Mouse (Mus musculus) neural tube, embryonic 13.5 days (tissue): ENCODE measurements around the gene Tspan33. TPM values are rescaled to one million over a fixed set of nuclear protein-coding genes. Genes with fewer than 3 reads are reported as not detected.

Experiments
- ATAC-seq: fragments of 200-750 bp; cut with Nextera tagmentation; 2 replicates; pipeline ENCODE4 v1.8.0; 2017; ENCODE audit warnings: low read depth, mild to moderate bottlenecking, moderate TSS enrichment, moderate library complexity
- H3K27ac ChIP-seq: fragments of 300-500 bp; sonication (generic); replicated peaks from 2 replicates; pipeline ENCODE4 v1.5.1; 2015; ENCODE audit warnings: moderate library complexity, mild to moderate bottlenecking, inconsistent platforms
- H3K27me3 ChIP-seq: fragments of 300-500 bp; sonication (generic); 2 replicates; pipeline ENCODE4 v1.6.1; 2015; ENCODE audit warnings: mild to moderate bottlenecking, inconsistent platforms
- H3K36me3 ChIP-seq: fragments of 300-500 bp; sonication (generic); 2 replicates; pipeline ENCODE4 v1.6.1; 2015; ENCODE audit warnings: mild to moderate bottlenecking, inconsistent platforms
- H3K4me1 ChIP-seq: fragments of 300-500 bp; sonication (generic); replicated peaks from 2 replicates; pipeline ENCODE4 v1.6.1; 2015; ENCODE audit warnings: inconsistent platforms
- H3K4me2 ChIP-seq: fragments of 300-500 bp; sonication (generic); 2 replicates; pipeline ENCODE4 v1.6.1; 2015; ENCODE audit warnings: inconsistent platforms, mild to moderate bottlenecking, moderate library complexity
- H3K4me3 ChIP-seq: fragments of 300-500 bp; sonication (generic); 2 replicates; pipeline ENCODE4 v1.5.1; 2015; ENCODE audit warnings: mild to moderate bottlenecking, inconsistent platforms
- H3K9ac ChIP-seq: fragments of 300-500 bp; sonication (generic); 2 replicates; pipeline ENCODE4 v1.6.1; 2015; ENCODE audit warnings: moderate library complexity, mild to moderate bottlenecking, inconsistent platforms
- H3K9me3 ChIP-seq: fragments of 300-500 bp; sonication (generic); 2 replicates; pipeline ENCODE4 v1.6.1; 2016; ENCODE audit warnings: inconsistent platforms
- WGBS: fragments of 180-500 bp; shearing (Covaris S2); methylation state at CpG from one replicate; pipeline ENCODE4 v1.1.7; 2015; 5-methylcytosine and 5-hydroxymethylcytosine counted together
- polyA plus RNA-seq: library from polyadenylated mRNA; unstranded; fragments of >200 nt; fragmentation: Nextera tagmentation; extraction: Ambion mirVana; gene quantifications from 2 replicates; pipeline ENCODE4 v1.2.1, GENCODE M21; 2015

Gene Tspan33
- polyA plus RNA-seq, 1 experiment from 2014 or later = 5.6 TPM

DNA sequence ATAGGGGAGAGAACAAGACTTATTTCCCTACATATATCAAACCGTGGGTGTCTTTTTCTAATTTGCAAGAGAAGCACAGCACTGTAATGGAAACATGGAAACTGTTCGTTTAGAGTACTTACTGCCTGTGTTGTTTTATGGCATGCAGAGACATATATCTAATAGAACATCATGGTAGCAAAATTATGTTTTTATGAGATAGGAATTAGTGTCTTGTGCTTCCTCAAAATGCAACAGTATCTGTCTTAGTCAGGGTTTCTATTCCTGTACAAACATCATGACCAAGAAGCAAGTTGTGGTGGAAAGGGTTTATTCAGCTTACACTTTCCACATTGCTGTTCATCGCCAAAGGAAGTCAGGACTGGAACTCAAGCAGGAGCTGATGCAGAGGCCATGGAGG is 8.1 kb downstream of the Tspan33 start:
- 86% methylated on average over 3 of the region's 3 CpGs for WGBS
- no peak overlapping the region for H3K9ac ChIP-seq
- no peak overlapping the region for H3K27ac ChIP-seq
- no peak overlapping the region for H3K4me3 ChIP-seq
- peaks cover 8% of the 10 kb centered on the region for H3K27me3 ChIP-seq
- no peaks in the 10 kb centered on the region for H3K9me3 ChIP-seq
- H3K4me2 ChIP-seq = no peak overlapping the region
- no peaks in the 10 kb centered on the region for H3K4me1 ChIP-seq
- no peaks in the 10 kb centered on the region for H3K36me3 ChIP-seq
- ATAC-seq = no peak

- H3K4me3 ChIP-seq = no peak overlapping the region
- no peak overlapping the region for H3K9ac ChIP-seq
- H3K4me2 ChIP-seq = no peak overlapping the region
- H3K36me3 ChIP-seq = no peaks in the 10 kb centered on the region
- no peaks in the 10 kb centered on the region for H3K9me3 ChIP-seq
- 93% methylated on average over 5 of the region's 5 CpGs for WGBS
- H3K27me3 ChIP-seq = peaks cover 8% of the 10 kb centered on the region
- H3K27ac ChIP-seq = no peak overlapping the region
- peaks cover 15% of the 10 kb centered on the region for H3K4me1 ChIP-seq
- no peak for ATAC-seq
Observed at GRCm38 (mm10) chr6:29704143-29704542, 10.1 kb downstream of the Tspan33 start.

- no peak overlapping the region for H3K9ac ChIP-seq
- WGBS = 2% methylated on average over 2 of the region's 2 CpGs
- H3K27ac ChIP-seq = no peak overlapping the region
- H3K36me3 ChIP-seq = no peaks in the 10 kb centered on the region
- ATAC-seq = peak; percentile 83
- H3K9me3 ChIP-seq = no peaks in the 10 kb centered on the region
- no peak overlapping the region for H3K4me2 ChIP-seq
- peaks cover 13% of the 10 kb centered on the region for H3K27me3 ChIP-seq
- no peak overlapping the region for H3K4me3 ChIP-seq
- peaks cover 23% of the 10 kb centered on the region for H3K4me1 ChIP-seq
Observed at GRCm38 (mm10) chr6:29707902-29708301, 13.9 kb downstream of the Tspan33 start.

DNA sequence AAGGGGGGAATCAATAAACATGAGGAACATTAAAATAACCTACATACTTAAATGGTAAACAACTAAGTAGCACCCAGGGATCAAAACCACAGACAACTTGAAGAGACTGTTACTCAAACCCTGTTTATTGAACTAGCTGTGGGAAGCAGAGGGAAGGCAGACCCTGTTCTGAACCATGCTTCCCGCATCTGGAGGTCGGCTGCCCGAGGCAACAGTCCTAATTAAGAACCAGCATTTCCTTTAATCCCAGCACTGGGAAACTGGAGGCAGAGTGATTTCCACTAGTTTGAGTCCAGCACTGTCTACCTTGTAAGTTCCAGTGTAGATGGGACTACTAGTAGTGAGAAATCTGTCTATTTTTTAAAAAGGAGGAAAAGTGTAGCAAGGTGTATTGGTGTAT is 17.3 kb downstream of the Tspan33 start:
- Histone ChIP-seq H3K9me3 (no peaks in the 10 kb centered on the region), H3K4me1 (peaks cover 23% of the 10 kb centered on the region), H3K4me3 (no peak overlapping the region), H3K9ac (no peak overlapping the region), H3K4me2 (no peak overlapping the region), H3K36me3 (no peaks in the 10 kb centered on the region), H3K27ac (no peak overlapping the region), H3K27me3 (peaks cover 5% of the 10 kb centered on the region; the same call in 1 of the 2 replicates)
- no peak for ATAC-seq
- WGBS = 67% methylated on average over 3 of the region's 3 CpGs

DNA sequence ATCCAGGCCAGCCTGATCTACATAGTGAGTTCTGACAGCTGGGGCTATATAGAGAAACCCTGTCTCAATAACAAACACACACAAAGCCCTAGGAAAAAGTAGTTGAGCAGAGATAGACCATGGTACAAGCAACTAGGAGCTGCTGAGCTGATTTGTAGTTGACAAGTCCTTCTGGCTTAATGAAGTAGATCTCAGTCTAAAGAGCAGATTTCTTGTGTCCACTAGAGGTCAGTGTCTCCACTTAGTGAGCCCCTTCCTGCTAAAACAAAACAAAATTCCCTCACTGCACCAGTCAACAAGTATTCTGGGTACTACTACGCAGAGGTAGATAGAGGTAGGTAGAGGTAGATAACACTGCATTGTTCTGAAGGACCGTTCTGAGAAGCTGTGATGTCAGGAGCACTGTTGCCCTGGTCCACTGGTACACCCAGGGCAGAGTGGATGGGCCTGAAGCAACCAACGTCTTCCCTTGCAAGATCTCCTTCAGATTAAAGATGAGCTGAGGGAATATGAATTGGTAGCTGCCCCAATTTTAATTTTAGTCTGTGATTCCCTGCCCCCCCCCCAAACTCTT is 18.1 kb downstream of the Tspan33 start:
- no peaks in the 10 kb centered on the region for H3K36me3 ChIP-seq
- WGBS = 51% methylated on average over 3 of the region's 3 CpGs
- no peak overlapping the region for H3K4me2 ChIP-seq
- H3K4me1 ChIP-seq = peaks cover 23% of the 10 kb centered on the region
- peaks cover 5% of the 10 kb centered on the region for H3K27me3 ChIP-seq
- no peak overlapping the region for H3K9ac ChIP-seq
- no peak overlapping the region for H3K27ac ChIP-seq
- peak; percentile 40; the same call in 1 of the 2 replicates for ATAC-seq
- H3K4me3 ChIP-seq = no peak overlapping the region
- H3K9me3 ChIP-seq = no peaks in the 10 kb centered on the region

GRCm38 (mm10) chr6:29716624-29717365 is 22.8 kb downstream of the Tspan33 start:
- Histone ChIP-seq H3K27me3 (peaks cover 10% of the 10 kb centered on the region), H3K4me1 (peaks cover 24% of the 10 kb centered on the region), H3K4me2 (no peak overlapping the region), H3K4me3 (no peak overlapping the region), H3K27ac (no peak overlapping the region), H3K9me3 (no peaks in the 10 kb centered on the region), H3K36me3 (no peaks in the 10 kb centered on the region), H3K9ac (no peak overlapping the region)
- 83% methylated on average over 10 of the region's 10 CpGs for WGBS
- no peak for ATAC-seq

GRCm38 (mm10) chr6:29717541-29717940 is 23.5 kb downstream of the Tspan33 start:
- Histone ChIP-seq H3K9me3 (no peaks in the 10 kb centered on the region), H3K36me3 (no peaks in the 10 kb centered on the region), H3K4me1 (peaks cover 24% of the 10 kb centered on the region), H3K27me3 (peaks cover 11% of the 10 kb centered on the region), H3K9ac (no peak overlapping the region), H3K4me3 (no peak overlapping the region), H3K27ac (peak overlapping the region; percentile 19; the same call in 1 of the 2 replicates), H3K4me2 (peak overlapping the region; percentile 56)
- 0 out of 2 replicates have a peak, but pooled peaks have one; percentile 7 for ATAC-seq
- WGBS = 64% methylated on average over 10 of the region's 10 CpGs

DNA sequence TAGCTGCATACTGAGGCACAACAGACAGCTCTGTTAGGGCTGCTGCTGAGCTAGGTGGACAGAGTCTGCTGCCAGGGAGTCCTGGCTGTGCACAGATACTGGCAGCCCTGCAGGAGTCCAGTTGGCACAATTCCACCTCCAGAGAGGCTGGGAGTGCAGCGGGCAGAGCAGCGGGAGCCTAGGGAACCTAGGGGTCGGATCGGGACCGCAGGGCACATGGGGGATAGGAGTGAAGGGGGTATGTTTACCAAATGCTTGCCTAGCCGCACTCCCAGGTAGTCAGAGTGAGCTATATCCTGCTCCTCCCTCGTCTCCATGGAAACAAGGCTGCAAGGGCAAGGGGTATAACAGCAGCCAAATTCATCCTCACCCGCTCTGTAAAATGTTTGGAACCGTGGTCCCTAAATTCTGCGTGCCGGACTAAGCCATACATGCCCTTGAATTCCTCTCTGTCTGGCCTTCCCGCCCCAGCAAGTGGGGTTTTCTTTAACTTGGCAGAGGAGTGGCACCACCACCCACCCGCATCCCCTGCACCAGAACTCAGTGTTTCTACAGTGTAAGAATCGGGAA is 24.0 kb downstream of the Tspan33 start:
- 19% methylated on average over 14 of the region's 14 CpGs for WGBS
- ATAC-seq = peak; percentile 72
- H3K27me3 ChIP-seq = peaks cover 11% of the 10 kb centered on the region
- H3K36me3 ChIP-seq = no peaks in the 10 kb centered on the region
- H3K4me3 ChIP-seq = no peak overlapping the region
- H3K9me3 ChIP-seq = no peaks in the 10 kb centered on the region
- H3K9ac ChIP-seq = no peak overlapping the region
- H3K4me1 ChIP-seq = peaks cover 24% of the 10 kb centered on the region
- peak overlapping the region; percentile 19; the same call in 1 of the 2 replicates for H3K27ac ChIP-seq
- H3K4me2 ChIP-seq = peak overlapping the region; percentile 56

- H3K9ac ChIP-seq = peak overlapping the region; percentile 38
- peaks cover 24% of the 10 kb centered on the region for H3K4me1 ChIP-seq
- no peak overlapping the region; the same call in 1 of the 2 replicates for H3K27ac ChIP-seq
- WGBS = 2% methylated on average over 15 of the region's 15 CpGs
- ATAC-seq = peak; percentile 57
- H3K9me3 ChIP-seq = no peaks in the 10 kb centered on the region
- H3K4me3 ChIP-seq = peak overlapping the region; percentile 31
- peak overlapping the region; percentile 56 for H3K4me2 ChIP-seq
- no peaks in the 10 kb centered on the region for H3K36me3 ChIP-seq
- H3K27me3 ChIP-seq = peaks cover 11% of the 10 kb centered on the region
Observed at GRCm38 (mm10) chr6:29718894-29719329, 24.9 kb downstream of the Tspan33 start.

DNA sequence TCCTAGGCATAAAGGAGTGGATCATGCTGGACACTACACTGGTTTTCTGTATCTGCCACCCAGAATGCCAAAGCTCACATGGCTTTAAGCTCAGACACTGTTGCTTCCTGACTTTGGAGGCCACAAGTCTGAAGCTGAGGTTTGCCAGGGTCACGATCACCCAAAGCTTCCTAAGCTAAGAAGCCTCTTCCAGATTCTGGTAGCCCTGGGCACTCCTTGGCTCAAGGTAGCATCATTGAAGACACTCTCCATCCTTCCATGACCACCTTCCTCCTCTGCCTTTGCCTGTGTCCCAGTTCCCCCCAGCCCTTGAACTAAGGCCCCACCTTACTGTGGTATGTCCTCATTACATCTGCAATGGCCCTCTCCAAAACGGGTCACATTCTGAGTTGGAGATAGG is 27.9 kb downstream of the Tspan33 start:
- Histone ChIP-seq H3K4me2 (no peak overlapping the region), H3K9me3 (no peaks in the 10 kb centered on the region), H3K36me3 (no peaks in the 10 kb centered on the region), H3K27me3 (peaks cover 11% of the 10 kb centered on the region), H3K4me3 (no peak overlapping the region), H3K27ac (no peak overlapping the region), H3K4me1 (peaks cover 24% of the 10 kb centered on the region), H3K9ac (no peak overlapping the region)
- WGBS = 83% methylated on average over 2 of the region's 2 CpGs
- no peak for ATAC-seq

DNA sequence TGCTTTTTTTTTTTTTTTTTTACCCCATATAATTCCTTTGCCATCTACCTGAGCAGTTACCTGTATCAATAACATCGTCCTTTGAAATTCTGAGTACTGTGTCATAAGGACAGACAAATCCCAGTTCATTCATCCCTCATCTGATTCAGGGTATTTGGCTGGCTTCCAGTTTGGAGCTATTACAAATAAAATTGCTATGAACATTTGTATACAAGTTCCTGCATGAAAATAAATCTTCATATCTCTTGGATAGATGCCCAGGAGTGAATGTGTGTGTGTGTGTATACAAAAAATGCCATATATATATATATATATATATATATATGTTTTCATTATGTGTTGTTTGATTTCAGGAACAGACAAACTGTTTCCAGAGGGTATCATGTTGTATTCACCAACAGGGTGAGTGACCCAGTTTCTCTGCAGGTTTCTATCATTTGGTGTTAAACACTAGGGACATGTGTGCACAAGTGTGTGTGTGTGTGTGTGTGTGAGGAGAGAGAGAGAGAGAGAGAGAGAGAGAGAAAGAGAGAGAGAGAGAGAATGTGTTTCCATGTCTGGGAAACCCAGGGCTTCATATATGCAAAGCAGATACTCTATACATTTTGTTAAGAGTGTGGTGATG is 32.7 kb downstream of the Tspan33 start:
- Histone ChIP-seq H3K9ac (no peak overlapping the region), H3K27me3 (0 out of 2 replicates have a peak, but pooled peaks cover 1% of the 10 kb centered on the region), H3K36me3 (no peaks in the 10 kb centered on the region), H3K4me2 (no peak overlapping the region), H3K4me3 (no peak overlapping the region), H3K27ac (no peak overlapping the region), H3K9me3 (no peaks in the 10 kb centered on the region), H3K4me1 (no peaks in the 10 kb centered on the region)
- ATAC-seq = no peak
- WGBS = 79% methylated on average over 1 of the region's 1 CpGs

- Histone ChIP-seq H3K36me3 (no peaks in the 10 kb centered on the region), H3K4me3 (no peak overlapping the region), H3K9ac (no peak overlapping the region), H3K4me2 (no peak overlapping the region), H3K4me1 (no peaks in the 10 kb centered on the region), H3K27ac (no peak overlapping the region), H3K9me3 (no peaks in the 10 kb centered on the region), H3K27me3 (no peaks in the 10 kb centered on the region)
- no peak for ATAC-seq
- WGBS = 85% methylated on average over 3 of the region's 3 CpGs
Observed at GRCm38 (mm10) chr6:29728035-29728434, 34.0 kb downstream of the Tspan33 start.
